ENCODE assay signal across 21 mouse cellular contexts in the genomic region with DNA sequence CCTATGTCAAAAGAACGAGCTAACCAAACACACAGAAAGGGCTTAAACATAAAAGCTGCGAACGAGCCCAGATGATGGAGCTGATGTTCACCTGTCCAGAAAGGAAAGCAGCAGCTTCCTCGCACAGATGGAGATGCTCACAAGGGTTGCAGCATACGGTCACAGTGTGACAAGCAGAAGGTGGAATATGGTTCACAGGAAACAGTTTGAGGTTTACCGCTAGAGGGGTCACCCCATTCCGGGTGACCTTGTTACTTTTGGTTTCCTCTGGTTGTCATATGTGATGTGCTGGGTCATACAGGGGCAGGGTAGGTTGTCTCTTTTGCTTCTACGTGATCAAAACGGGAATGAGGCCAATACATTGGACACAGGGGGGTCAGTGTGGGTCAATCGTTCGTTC. TPM values are rescaled to one million over a fixed set of nuclear protein-coding genes. Genes with fewer than 3 reads are reported as not detected.
DNase-seq lines count a peak whose midpoint lies in the region; ATAC-seq lines count a peak whose summit lies in the region.
"Had no signal": no experiment of that assay in that cellular context is flagged by ENCODE, and none has a peak within 500 bp of the region (broad histone marks: within the 10 kb centered on the region; RNA-seq: fewer than 3 reads in every experiment).

No protein-coding gene starts in this region.

- 77% methylated on average over 11 of the region's 11 CpGs for WGBS in hindbrain, embryonic 13.5 days
- 83% methylated on average over 11 of the region's 11 CpGs for WGBS in hindbrain, embryonic 10.5 days

- H3K4me3 ChIP-seq in hindbrain, embryonic 13.5 days: no peak overlapping the region
- H3K4me3 ChIP-seq in hindbrain, embryonic 10.5 days: no peak overlapping the region
- H3K4me3 ChIP-seq: embryonic facial prominence, embryonic 15.5 days; forebrain, embryonic 10.5 days; midbrain, embryonic 15.5 days; neural tube, embryonic 13.5 days had no signal

- no peak for DNase-seq in hindbrain, embryonic 10.5 days (ENCODE audit: low spot score)
- DNase-seq in induced T-regulatory cell, adult 2 months (ENCODE audit: low read depth): peak; percentile 60
- DNase-seq in natural killer cell, adult 2 months (ENCODE audit: low spot score in 2 of 2): peak; percentile 68 to 84
- DNase-seq in adrenal gland, adult 18-20 months (ENCODE audit: low spot score in 2 of 2): no peak
- no peak for DNase-seq in cerebellum, adult 8-10 months
- no peak for DNase-seq in adrenal gland, postnatal 36 days
- DNase-seq in lung, postnatal 25 days (ENCODE audit: low spot score): no peak
- DNase-seq: cerebellum, postnatal 10 days; embryo, embryonic 11 days; gastrocnemius, postnatal 25 days; kidney, adult 8-10 months; liver; liver, postnatal 0 days; lung, postnatal 4 days had no signal

- ATAC-seq in hindbrain, embryonic 13.5 days (ENCODE audit: low FRiP score): no peak
- ATAC-seq: liver, postnatal 0 days; midbrain, embryonic 15.5 days; Patski had no signal

- no peaks in the 10 kb centered on the region for H3K36me3 ChIP-seq in hindbrain, embryonic 13.5 days
- no peaks in the 10 kb centered on the region for H3K36me3 ChIP-seq in hindbrain, embryonic 10.5 days
- H3K36me3 ChIP-seq: embryonic facial prominence, embryonic 15.5 days; forebrain, embryonic 10.5 days; midbrain, embryonic 15.5 days; neural tube, embryonic 13.5 days had no signal

- H3K4me1 ChIP-seq in hindbrain, embryonic 13.5 days (replicated peaks): peaks cover 14% of the 10 kb centered on the region
- H3K4me1 ChIP-seq in hindbrain, embryonic 10.5 days (replicated peaks): 0 out of 2 replicates have a peak, but pooled peaks cover 2% of the 10 kb centered on the region
- H3K4me1 ChIP-seq: embryonic facial prominence, embryonic 15.5 days; forebrain, embryonic 10.5 days had no signal

- H3K9me3 ChIP-seq in hindbrain, embryonic 13.5 days: peaks cover 7% of the 10 kb centered on the region; the same call in 1 of the 2 replicates
- H3K9me3 ChIP-seq in hindbrain, embryonic 10.5 days: peaks cover 7% of the 10 kb centered on the region; the same call in 1 of the 2 replicates
- H3K9me3 ChIP-seq: midbrain, embryonic 15.5 days had no signal

- H3K4me2 ChIP-seq in hindbrain, embryonic 13.5 days: no peak overlapping the region
- H3K4me2 ChIP-seq: embryonic facial prominence, embryonic 15.5 days; heart, embryonic 11.5 days; midbrain, embryonic 15.5 days; neural tube, embryonic 13.5 days had no signal

- H3K27ac ChIP-seq in hindbrain, embryonic 13.5 days: 0 out of 2 replicates have a peak overlapping the region, but pooled peaks have one; percentile 2
- H3K27ac ChIP-seq in hindbrain, embryonic 10.5 days: no peak overlapping the region
- H3K27ac ChIP-seq: embryonic facial prominence, embryonic 15.5 days; forebrain, embryonic 10.5 days; midbrain, embryonic 15.5 days; neural tube, embryonic 13.5 days had no signal

- no peak overlapping the region for H3K9ac ChIP-seq in hindbrain, embryonic 13.5 days
- H3K9ac ChIP-seq: embryonic facial prominence, embryonic 15.5 days; liver, postnatal 0 days; midbrain, embryonic 15.5 days; neural tube, embryonic 13.5 days had no signal

- no peaks in the 10 kb centered on the region for H3K27me3 ChIP-seq in hindbrain, embryonic 13.5 days
- H3K27me3 ChIP-seq in hindbrain, embryonic 10.5 days (ENCODE audit: insufficient read depth, poor library complexity, severe bottlenecking): no peaks in the 10 kb centered on the region
- H3K27me3 ChIP-seq: embryonic facial prominence, embryonic 15.5 days; midbrain, embryonic 15.5 days; neural tube, embryonic 13.5 days had no signal

RNA-seq across cellular contexts. Expression of a gene that starts 46.0 kb away (rescaled TPM):
- polyA plus RNA-seq in hindbrain, embryonic 13.5 days (2015; fragmentation: Nextera tagmentation; extraction: Ambion mirVana): 7.8 and 8.7 TPM in 2 replicates
- 11.0 and 14.5 TPM in 2 replicates for polyA plus RNA-seq in hindbrain, embryonic 10.5 days (2016; fragmentation: Nextera tagmentation; extraction: Ambion mirVana)
- total RNA-seq in adrenal gland, adult 18-20 months (2021): 10 to 100 TPM; 32.2 to 36.6 TPM
- total RNA-seq in adrenal gland, postnatal 36 days (2021): 10 to 100 TPM; 32.9 to 34.2 TPM

Comparison
In these comparisons a context has a peak if more than half of its experiments do, and no peak if none do; other contexts are left out.
1. DNase-seq: peak in induced T-regulatory cell, adult 2 months (single experiment) and natural killer cell, adult 2 months (2 of 2); none in hindbrain, embryonic 10.5 days (single experiment), adrenal gland, adult 18-20 months (0 of 2), cerebellum, adult 8-10 months (single experiment), adrenal gland, postnatal 36 days (0 of 2) and lung, postnatal 25 days (single experiment).